Mouse (Mus musculus) spleen, adult 2 months (tissue): Measurements from ENCODE around the gene Mpeg1. TPM values are rescaled to one million over a fixed set of nuclear protein-coding genes. Genes with fewer than 3 reads are reported as not detected.
A peak's percentile ranks its signal among the peaks of the same experiment; 100 is the strongest.

Experiments
- DNase-seq, 2 experiments: peaks; one replicate each; pipeline versions ENCODE4 v3.0.0 to v3.0.0-alpha.2; 2012 to 2021; ENCODE audit warnings: low spot score in 2 of 2, low read depth in 1 of 2
- H3K27ac ChIP-seq: fragments of 200-500 bp; 2 replicates; pipeline ENCODE4 v1.5.1; 2012; ENCODE audit warnings: low read length, inconsistent platforms; ENCODE audit not compliant: insufficient read depth
- H3K27me3 ChIP-seq: fragments of 200-500 bp; 2 replicates; pipeline ENCODE4 v1.6.1; 2012; ENCODE audit warnings: mild to moderate bottlenecking, moderate library complexity, low read length, inconsistent platforms; ENCODE audit not compliant: control insufficient read depth, insufficient read depth
- H3K36me3 ChIP-seq: fragments of 200-500 bp; 2 replicates; pipeline ENCODE4 v1.6.1; 2012; ENCODE audit warnings: mild to moderate bottlenecking, low read length, inconsistent platforms; ENCODE audit not compliant: control insufficient read depth, insufficient read depth
- H3K4me1 ChIP-seq: fragments of 200-500 bp; 2 replicates; pipeline ENCODE4 v1.6.1; 2011; ENCODE audit warnings: inconsistent platforms; ENCODE audit not compliant: control insufficient read depth, insufficient read depth, insufficient read length
- H3K4me3 ChIP-seq: fragments of 200-500 bp; 2 replicates; pipeline ENCODE4 v1.5.1; 2011; ENCODE audit warnings: mild to moderate bottlenecking, inconsistent platforms; ENCODE audit not compliant: insufficient read depth, insufficient read length; ENCODE audit errors: extremely low read depth
- CTCF ChIP-seq: fragments of 200-500 bp; IDR thresholded peaks from 2 replicates; pipeline ENCODE4 v1.5.1; 2011; ENCODE audit warnings: mild to moderate bottlenecking, inconsistent platforms; ENCODE audit not compliant: insufficient read depth, insufficient read length, insufficient replicate concordance; ENCODE audit errors: extremely low read depth
- POLR2A ChIP-seq: fragments of 200-500 bp; IDR thresholded peaks from 2 replicates; pipeline ENCODE4 v1.6.1; 2011; ENCODE audit warnings: low read depth, low read length, inconsistent platforms
- WGBS: fragments of 180-500 bp; shearing (Covaris S2); methylation state at CpG from one replicate; pipeline ENCODE4 v1.1.7; 2018; 5-methylcytosine and 5-hydroxymethylcytosine counted together
- polyA plus RNA-seq: library from polyadenylated mRNA; depleted of rRNA; stranded (reverse); fragments of >200 nt; gene quantifications from 2 replicates; pipeline ENCODE4 v1.2.3, GENCODE M21; 2012

Mpeg1 gene
- polyA plus RNA-seq, 1 experiment = 41.7 TPM

DNA sequence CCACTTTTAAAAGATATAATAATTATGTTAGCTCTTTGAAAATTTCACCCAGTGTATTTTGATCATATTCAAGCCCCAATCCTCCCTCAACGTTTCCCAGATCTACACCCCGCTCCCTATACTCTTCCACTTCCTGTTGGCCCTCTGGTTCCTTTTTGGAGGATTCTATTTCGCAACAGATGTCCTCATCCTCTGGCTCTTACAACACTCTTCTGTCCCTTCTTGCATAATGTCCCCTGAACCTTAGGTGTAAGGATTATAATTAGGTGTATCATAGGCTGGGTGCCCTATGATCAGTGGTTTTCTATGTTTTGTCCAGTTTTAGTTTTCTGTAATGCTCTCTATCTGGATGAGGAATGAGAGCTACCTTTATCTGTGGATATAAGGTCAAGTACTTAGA, 15.6 kb upstream of the Mpeg1 start:
- TF ChIP-seq POLR2A (no peak), CTCF (no peak)
- H3K4me1 ChIP-seq = peaks cover 4% of the 10 kb centered on the region; the same call in 1 of the 2 replicates
- no peaks in the 10 kb centered on the region for H3K27me3 ChIP-seq
- 64% methylated on average over 3 of the region's 3 CpGs for WGBS
- no peak for DNase-seq
- no peaks in the 10 kb centered on the region for H3K36me3 ChIP-seq
- H3K27ac ChIP-seq = no peak overlapping the region
- no peak overlapping the region for H3K4me3 ChIP-seq

DNA sequence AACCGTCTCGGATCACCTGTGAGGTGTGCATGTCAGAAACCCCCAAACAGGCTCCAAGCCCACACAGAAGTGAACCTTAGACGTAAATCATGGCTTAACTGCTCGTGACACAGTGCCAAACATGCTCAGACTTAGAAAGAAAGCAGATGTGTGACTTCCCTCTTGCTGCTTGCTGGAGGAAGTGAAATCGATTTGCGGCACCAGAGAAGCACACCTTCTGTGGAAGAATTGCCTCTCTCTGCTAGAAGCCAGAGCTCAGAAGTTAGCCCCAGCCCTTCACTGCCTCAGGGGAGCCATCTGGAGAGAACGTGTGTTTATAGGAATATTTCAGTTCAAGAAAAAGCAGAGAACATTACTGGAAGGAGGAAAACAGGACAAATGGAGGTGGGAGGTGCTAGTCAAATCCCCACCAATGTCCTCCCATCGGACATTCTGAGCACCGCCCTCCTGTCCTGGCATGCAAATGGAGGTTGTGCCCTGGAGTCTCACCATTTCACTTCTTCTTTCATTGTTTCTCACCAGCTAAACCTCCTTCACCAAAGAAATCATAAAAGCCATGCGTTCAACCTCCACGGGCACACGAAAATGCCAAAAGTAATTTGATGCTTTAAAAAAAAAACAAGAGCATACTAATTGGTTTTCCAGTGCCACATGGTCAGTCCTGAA, 3.0 kb upstream of the Mpeg1 start:
- Histone ChIP-seq H3K36me3 (no peaks in the 10 kb centered on the region), H3K27me3 (no peaks in the 10 kb centered on the region), H3K27ac (peak overlapping the region; percentile 93), H3K4me3 (peak overlapping the region; percentile 25; the same call in 1 of the 2 replicates), H3K4me1 (no peaks in the 10 kb centered on the region; the same call in none of the 2 replicates)
- TF ChIP-seq POLR2A (no peak; the same call in 1 of the 2 replicates), CTCF (no peak)
- 13% methylated on average over 12 of the region's 12 CpGs for WGBS
- DNase-seq = peak; percentile 63 to 86

DNA sequence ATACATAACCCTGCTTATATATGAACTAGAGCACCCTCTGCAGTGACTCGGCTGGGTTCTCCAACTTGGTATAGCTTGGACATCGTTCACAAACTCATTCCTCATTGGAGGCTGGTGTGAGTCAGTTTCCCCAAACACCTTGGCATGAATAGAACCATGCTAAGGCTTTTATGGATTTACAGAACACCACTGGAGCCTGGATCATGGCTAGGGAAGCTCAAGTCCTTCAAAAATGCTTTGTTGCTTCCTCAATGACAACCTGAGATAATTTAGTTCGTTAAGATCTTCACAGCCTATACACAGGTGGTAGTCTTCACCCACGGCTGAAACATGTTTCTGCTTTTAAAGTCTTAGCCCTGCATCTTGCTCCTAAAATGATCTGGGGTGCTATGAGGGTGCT, 1.1 kb upstream of the Mpeg1 start:
- Histone ChIP-seq H3K27me3 (no peaks in the 10 kb centered on the region), H3K36me3 (no peaks in the 10 kb centered on the region), H3K4me3 (no peak overlapping the region), H3K27ac (peak overlapping the region; percentile 11; the same call in 1 of the 2 replicates), H3K4me1 (no peaks in the 10 kb centered on the region; the same call in none of the 2 replicates)
- DNase-seq = no peak
- WGBS = 54% methylated on average over 4 of the region's 4 CpGs
- no peak for TF ChIP-seq POLR2A
- no peak for TF ChIP-seq CTCF

DNA sequence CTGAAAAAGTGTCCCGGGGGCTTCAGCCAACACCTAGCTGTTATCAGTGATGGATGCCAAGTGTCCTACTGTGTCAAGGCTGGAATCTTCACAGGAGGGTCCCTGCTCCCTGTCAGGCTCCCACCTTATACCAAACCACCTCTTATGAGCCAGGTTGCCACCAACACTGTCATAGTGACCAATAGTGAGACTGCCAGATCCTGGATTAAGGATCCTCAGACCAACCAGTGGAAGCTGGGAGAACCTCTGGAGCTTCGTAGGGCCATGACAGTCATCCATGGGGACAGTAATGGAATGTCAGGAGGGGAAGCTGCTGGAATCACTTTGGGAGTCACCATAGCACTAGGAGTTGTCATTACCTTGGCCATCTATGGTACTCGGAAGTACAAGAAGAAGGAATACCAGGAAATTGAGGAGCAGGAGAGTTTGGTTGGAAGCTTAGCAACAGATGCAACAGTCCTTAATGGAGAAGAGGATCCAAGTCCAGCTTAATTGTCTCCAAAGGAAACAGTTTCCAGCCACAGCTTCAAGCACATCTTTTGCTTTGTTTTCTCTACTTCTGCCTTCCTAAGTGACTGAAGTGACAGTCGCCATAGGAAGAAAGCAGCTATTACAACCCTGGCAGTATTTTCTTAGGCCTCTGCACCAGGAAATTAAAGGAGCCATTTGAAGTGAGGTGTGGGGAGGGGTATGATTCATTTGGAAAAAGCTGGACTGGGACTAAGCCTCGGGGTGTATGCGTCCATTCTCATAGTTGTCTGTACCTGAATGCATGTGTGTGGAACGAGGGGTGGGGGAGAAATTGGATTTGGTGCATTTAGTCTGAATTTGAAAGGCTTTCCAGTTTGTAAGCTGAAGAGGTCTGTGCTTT, 2.5 kb downstream of the Mpeg1 start:
- Histone ChIP-seq H3K36me3 (no peaks in the 10 kb centered on the region), H3K27me3 (no peaks in the 10 kb centered on the region), H3K4me3 (peak overlapping the region; percentile 51), H3K27ac (peak overlapping the region; percentile 65), H3K4me1 (no peaks in the 10 kb centered on the region; the same call in none of the 2 replicates)
- no peak for TF ChIP-seq POLR2A
- TF ChIP-seq CTCF = no peak
- DNase-seq = no peak
- WGBS = 67% methylated on average over 7 of the region's 7 CpGs

DNA sequence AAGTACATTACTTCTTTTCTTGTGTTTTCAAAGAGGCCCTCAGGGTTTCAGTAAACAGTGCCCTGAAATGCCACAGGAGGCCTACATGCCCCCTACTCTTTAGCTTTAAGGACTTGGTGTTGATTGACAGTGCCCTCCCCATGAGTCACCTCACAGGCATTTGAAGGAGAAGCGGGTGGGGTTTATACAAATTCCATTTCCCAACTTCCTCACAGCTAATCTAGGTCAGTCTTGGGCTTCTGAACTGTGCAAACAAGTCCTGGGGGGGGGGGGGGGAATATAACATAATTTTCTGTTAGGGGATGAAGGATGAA, 3.1 kb downstream of the Mpeg1 start:
- WGBS = 36% methylated on average over 1 of the region's 1 CpGs
- Histone ChIP-seq H3K27me3 (no peaks in the 10 kb centered on the region), H3K36me3 (no peaks in the 10 kb centered on the region), H3K27ac (peak overlapping the region; percentile 65; the same call in 1 of the 2 replicates), H3K4me3 (peak overlapping the region; percentile 51), H3K4me1 (no peaks in the 10 kb centered on the region; the same call in none of the 2 replicates)
- DNase-seq = no peak
- no peak for TF ChIP-seq CTCF
- no peak for TF ChIP-seq POLR2A

DNA sequence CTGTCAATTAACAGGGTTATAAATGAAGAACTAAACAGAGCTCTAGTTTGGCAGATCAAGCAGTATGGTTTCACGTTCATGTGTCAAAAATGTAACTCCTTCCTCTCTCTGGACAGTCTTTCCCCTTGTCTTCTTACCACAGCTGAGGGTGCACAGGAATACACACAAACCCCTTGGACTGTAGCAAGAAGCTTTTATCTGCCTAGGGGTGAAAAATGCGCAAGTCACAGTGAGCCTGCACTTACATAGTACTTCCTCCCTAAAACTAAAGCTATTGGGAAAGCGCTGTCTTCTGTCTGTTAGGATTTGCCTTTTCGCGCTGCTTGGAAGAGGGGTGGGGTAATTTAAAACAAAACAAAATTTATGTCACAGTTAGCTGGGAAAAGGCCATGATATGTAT, 3.5 kb downstream of the Mpeg1 start:
- 50% methylated on average over 5 of the region's 5 CpGs for WGBS
- no peak for DNase-seq
- H3K36me3 ChIP-seq = no peaks in the 10 kb centered on the region
- H3K4me3 ChIP-seq = peak overlapping the region; percentile 14; the same call in 1 of the 2 replicates
- H3K27me3 ChIP-seq = no peaks in the 10 kb centered on the region
- no peaks in the 10 kb centered on the region; the same call in 1 of the 2 replicates for H3K4me1 ChIP-seq
- TF ChIP-seq POLR2A = no peak
- no peak for TF ChIP-seq CTCF
- H3K27ac ChIP-seq = no peak overlapping the region; the same call in 1 of the 2 replicates

DNA sequence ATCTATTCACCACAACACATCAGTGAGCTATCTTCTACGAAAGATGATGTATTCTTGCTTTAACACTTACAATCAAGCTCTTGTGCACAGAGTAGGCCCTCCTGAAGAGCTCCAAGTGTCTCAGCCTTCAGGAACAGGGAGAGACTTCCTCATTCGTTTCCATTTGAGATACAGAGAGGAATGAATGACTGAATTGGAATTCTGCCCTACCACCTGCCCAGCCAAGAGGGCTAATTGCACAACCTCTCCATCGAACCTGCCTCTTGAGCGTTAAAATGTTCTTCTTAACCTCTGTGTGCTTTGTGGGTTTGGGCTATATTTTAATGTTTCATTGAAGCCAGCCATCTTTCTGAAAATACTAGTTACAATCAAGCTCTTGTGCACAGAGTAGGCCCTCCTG, 4.1 kb downstream of the Mpeg1 start:
- whole genome bisulfite sequencing = 61% methylated on average over 4 of the region's 4 CpGs
- no peaks in the 10 kb centered on the region for H3K27me3 ChIP-seq
- DNase-seq = no peak
- H3K36me3 ChIP-seq = no peaks in the 10 kb centered on the region
- H3K27ac ChIP-seq = no peak overlapping the region
- H3K4me1 ChIP-seq = no peaks in the 10 kb centered on the region; the same call in 1 of the 2 replicates
- 0 out of 2 replicates have a peak overlapping the region, but pooled peaks have one; percentile 6 for H3K4me3 ChIP-seq
- TF ChIP-seq POLR2A = no peak
- TF ChIP-seq CTCF = no peak
